8 mouse cellular contexts compared by ENCODE assay signal in genomic region chr10:80900318-80901247, GRCm38 (mm10). TPM values are rescaled to one million over a fixed set of nuclear protein-coding genes. Genes with fewer than 3 reads are reported as not detected.
A peak's percentile ranks its signal among the peaks of the same experiment; 100 is the strongest.
DNase-seq lines count a peak whose midpoint lies in the region; ATAC-seq and TF ChIP-seq lines count a peak whose summit lies in the region.

Gene Timm13, minus strand, starts transcription at chr10:80900969.

- peak within 1 kb of the TSS; percentile 72 for H3K4me2 ChIP-seq in embryonic facial prominence, embryonic 14.5 days (ENCODE audit: low read depth, low read length)
- H3K4me2 ChIP-seq in limb, embryonic 13.5 days (replicated peaks), result peak within 1 kb of the TSS; percentile 97
- peak within 1 kb of the TSS; percentile 96 for H3K4me2 ChIP-seq in midbrain, embryonic 16.5 days (ENCODE audit: low read length)

- peak within 1 kb of the TSS; percentile 67 for H3K27ac ChIP-seq in embryonic facial prominence, embryonic 14.5 days (replicated peaks; ENCODE audit: low read depth, low read length)
- H3K27ac ChIP-seq in heart, adult 2 months, result peak within 1 kb of the TSS; percentile 91
- peak within 1 kb of the TSS; percentile 81 for H3K27ac ChIP-seq in limb, embryonic 13.5 days
- peak within 1 kb of the TSS; percentile 92 for H3K27ac ChIP-seq in midbrain, embryonic 16.5 days (ENCODE audit: low read length)

- peak within 1 kb of the TSS; percentile 75 for H3K9ac ChIP-seq in embryonic facial prominence, embryonic 14.5 days (ENCODE audit: low read depth, low read length)
- H3K9ac ChIP-seq in heart, adult 2 months (ENCODE audit: low read depth, low read length), result peak within 1 kb of the TSS; percentile 75
- peak within 1 kb of the TSS; percentile 88 for H3K9ac ChIP-seq in limb, embryonic 13.5 days
- H3K9ac ChIP-seq in midbrain, embryonic 16.5 days (ENCODE audit: low read depth, low read length), result peak within 1 kb of the TSS; percentile 77

- peak; percentile 97 for ATAC-seq in embryonic facial prominence, embryonic 14.5 days (ENCODE audit: low read depth)
- peak; percentile 95 for ATAC-seq in limb, embryonic 13.5 days (ENCODE audit: low FRiP score, low read depth)
- ATAC-seq in midbrain, embryonic 16.5 days, result peak; percentile 95

- peaks cover 46% of the 10 kb centered on the region for H3K36me3 ChIP-seq in embryonic facial prominence, embryonic 14.5 days (ENCODE audit: control insufficient read depth, insufficient read depth, low read length)
- H3K36me3 ChIP-seq in heart, adult 2 months (ENCODE audit: control insufficient read depth, insufficient read depth, low read length), result no peaks in the 10 kb centered on the region
- peaks cover 60% of the 10 kb centered on the region for H3K36me3 ChIP-seq in limb, embryonic 13.5 days
- peaks cover 33% of the 10 kb centered on the region for H3K36me3 ChIP-seq in midbrain, embryonic 16.5 days (ENCODE audit: control insufficient read depth, insufficient read depth, low read length)

- H3K27me3 ChIP-seq in embryonic facial prominence, embryonic 14.5 days (replicated peaks; ENCODE audit: control insufficient read depth, insufficient read depth, low read length), result no peaks in the 10 kb centered on the region
- no peaks in the 10 kb centered on the region for H3K27me3 ChIP-seq in heart, adult 2 months (ENCODE audit: control insufficient read depth, insufficient read depth, low read length)
- H3K27me3 ChIP-seq in limb, embryonic 13.5 days, result peaks cover 5% of the 10 kb centered on the region; the same call in 1 of the 2 replicates
- H3K27me3 ChIP-seq in midbrain, embryonic 16.5 days (ENCODE audit: control insufficient read depth, insufficient read depth, low read depth, low read length), result no peaks in the 10 kb centered on the region

- peak within 1 kb of the TSS; percentile 73 for H3K4me3 ChIP-seq in embryonic facial prominence, embryonic 14.5 days (ENCODE audit: low read depth, low read length)
- H3K4me3 ChIP-seq in heart, adult 2 months, result peak within 1 kb of the TSS; percentile 87
- peak within 1 kb of the TSS; percentile 91 for H3K4me3 ChIP-seq in limb, embryonic 13.5 days
- peak within 1 kb of the TSS; percentile 81 for H3K4me3 ChIP-seq in midbrain, embryonic 16.5 days (ENCODE audit: low read depth, low read length)

- TF ChIP-seq CTCF in heart, adult 2 months (IDR thresholded peaks at IDR 0.05), result no peak

- under 1% methylated on average over 52 of the region's 72 CpGs for WGBS in embryonic facial prominence, embryonic 14.5 days
- WGBS in heart, adult 2 months, result under 1% methylated on average over 72 of the region's 72 CpGs
- WGBS in limb, embryonic 13.5 days, result under 1% methylated on average over 72 of the region's 72 CpGs
- WGBS in midbrain, embryonic 16.5 days, result under 1% methylated on average over 72 of the region's 72 CpGs

- no peaks in the 10 kb centered on the region for H3K9me3 ChIP-seq in embryonic facial prominence, embryonic 14.5 days (ENCODE audit: control insufficient read depth, low read length)
- H3K9me3 ChIP-seq in limb, embryonic 13.5 days, result no peaks in the 10 kb centered on the region
- H3K9me3 ChIP-seq in midbrain, embryonic 16.5 days (replicated peaks; ENCODE audit: control insufficient read depth, low read length, poor library complexity, severe bottlenecking), result no peaks in the 10 kb centered on the region

- peak; percentile 66 for TF ChIP-seq POLR2A in heart, adult 2 months (IDR thresholded peaks at IDR 0.05; ENCODE audit: insufficient read depth, low read depth, low read length)

- intact Hi-C loops in heart, adult 2 months (cut with DNase I), result loop anchor here (10.0 kb wide), 1 partner anchor 594 kb away; the partner anchor contains the start of gene Ncln

- peak; percentile 100 for DNase-seq in 3T3-L1 (ENCODE audit: low read depth, low spot score)
- peak; percentile 78 to 93 for DNase-seq in adrenal gland, postnatal 4 days (ENCODE audit: low spot score in 2 of 2)
- DNase-seq in embryonic facial prominence, embryonic 14.5 days (ENCODE audit: low spot score), result peak; percentile 100
- peak; percentile 96 to 99 for DNase-seq in heart, adult 2 months
- DNase-seq in kidney, adult 8-10 months, result peak; percentile 99 to 100
- DNase-seq in spleen, postnatal 10 days (ENCODE audit: low spot score in 2 of 2), result peak; percentile 85 to 97

- no peaks in the 10 kb centered on the region for H3K79me2 ChIP-seq in heart, adult 2 months (replicated peaks; ENCODE audit: control insufficient read depth, insufficient read depth, low read length)

- TF ChIP-seq EP300 in heart, adult 2 months (IDR thresholded peaks at IDR 0.05; ENCODE audit: insufficient read depth, low read depth, low read length), result peak; percentile 82

- peaks cover 10% of the 10 kb centered on the region for H3K4me1 ChIP-seq in embryonic facial prominence, embryonic 14.5 days (ENCODE audit: control insufficient read depth, insufficient read depth, low read length)
- H3K4me1 ChIP-seq in heart, adult 2 months (ENCODE audit: control insufficient read depth, insufficient read depth, low read length), result peaks cover 9% of the 10 kb centered on the region
- H3K4me1 ChIP-seq in limb, embryonic 13.5 days, result peaks cover 22% of the 10 kb centered on the region
- peaks cover 10% of the 10 kb centered on the region for H3K4me1 ChIP-seq in midbrain, embryonic 16.5 days (ENCODE audit: control insufficient read depth, insufficient read depth, low read length)

RNA-seq across cellular contexts. Expression of gene Timm13, which starts in this region (rescaled TPM):
- total RNA-seq in adrenal gland, postnatal 4 days (2021), result 100 to 1,000 TPM; 162 to 179 TPM
- 325 and 348 TPM in 2 replicates for polyA plus RNA-seq in embryonic facial prominence, embryonic 14.5 days (2014; fragmentation: Nextera tagmentation; extraction: Ambion mirVana)
- total RNA-seq in heart, adult 2 months (2021), result 100 to 1,000 TPM; 126 to 133 TPM
- polyA plus RNA-seq in heart, adult 2 months (2012; rRNA removed), result 151 and 188 TPM in 2 replicates
- polyA plus RNA-seq in limb, embryonic 13.5 days (2015; fragmentation: Nextera tagmentation; extraction: Ambion mirVana), result 306 and 335 TPM in 2 replicates
- 297 and 316 TPM in 2 replicates for polyA plus RNA-seq in midbrain, embryonic 16.5 days (2015; fragmentation: Nextera tagmentation; extraction: Ambion mirVana)

Comparison
In these comparisons a context has a peak if more than half of its experiments do, and no peak if none do; other contexts are left out.
1. Peak in every context shown above with its lines: DNase-seq, ATAC-seq, H3K4me3 ChIP-seq and H3K27ac ChIP-seq.